Mouse (Mus musculus): ENCODE measurements around the gene Abcc4.

DNA sequence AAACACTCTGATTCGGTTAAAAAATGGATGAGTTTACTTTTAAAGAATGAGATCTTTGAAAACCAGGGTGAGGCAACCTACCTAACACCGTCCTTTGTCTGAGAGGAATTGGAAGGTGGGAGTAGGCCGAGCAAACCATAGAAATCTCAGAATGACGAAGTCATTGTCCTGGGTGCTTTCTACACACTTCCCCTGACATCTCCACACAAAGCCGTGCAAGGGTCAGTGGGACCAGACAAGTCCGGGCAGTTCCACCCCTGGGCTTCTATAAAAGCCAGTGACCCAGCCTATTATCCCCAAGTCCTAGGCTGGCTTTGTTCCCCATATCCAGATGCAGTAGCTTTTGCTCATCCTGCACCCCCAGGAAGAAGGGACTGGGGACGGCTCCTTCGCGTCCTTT is 163.1 kb downstream of the Abcc4 start:
- no peak for TF ChIP-seq CTCF (conservative IDR thresholded peaks at IDR 0.05; ENCODE audit: low read length)
- no peak for TF ChIP-seq POU5F1 (IDR thresholded peaks at IDR 0.05; ENCODE audit: borderline replicate concordance, low read length)

All from E14TG2a.4 (cell line).